Mouse (Mus musculus) spleen, adult 18-20 months (tissue): ENCODE data around the gene Traf2.
"Not testable (repeated sequence)": the region's sequence is repeated elsewhere in the genome, so short reads cannot be mapped to it uniquely, and the experiment has no call there.

Experiments
- DNase-seq, 2 experiments: peaks; one replicate each; pipeline ENCODE4 v3.0.0; 2022; ENCODE audit warnings: mixed read lengths in 2 of 2

Gene Traf2

GRCm38 (mm10) chr2:25575432-25576027 lies 28.8 kb upstream of the Traf2 start:
- peak; percentile 32 to 44 for DNase-seq

GRCm38 (mm10) chr2:25574579-25575431 lies 28.1 kb upstream of the Traf2 start, which contains the start of the genes Mamdc4 and Phpt1:
TSS of gene Mamdc4 (minus strand) at chr2:25574845.
TSS of gene Phpt1 (minus strand) at chr2:25575224.
- DNase-seq: peak; percentile 92 to 98

- DNase-seq: peak in 1 of 2 experiments; percentile 12
Measured at GRCm38 (mm10) chr2:25574136-25574535, 27.4 kb upstream of the Traf2 start.

- DNase-seq: peak in 1 of 2 experiments; percentile 3
Measured at GRCm38 (mm10) chr2:25573068-25573467, 26.3 kb upstream of the Traf2 start.

- DNase-seq: no peak
Measured at GRCm38 (mm10) chr2:25571221-25571620, 24.5 kb upstream of the Traf2 start.

- no peak for DNase-seq
Measured at GRCm38 (mm10) chr2:25569323-25569722, 22.6 kb upstream of the Traf2 start.

GRCm38 (mm10) chr2:25568473-25569019 lies 21.8 kb upstream of the Traf2 start:
- peak in 1 of 2 experiments; percentile 3 for DNase-seq

- DNase-seq: no peak
Measured at GRCm38 (mm10) chr2:25566558-25566957, 19.8 kb upstream of the Traf2 start.

- DNase-seq: no peak
Measured at GRCm38 (mm10) chr2:25565741-25566140, 19.0 kb upstream of the Traf2 start.

- DNase-seq: no peak
Measured at GRCm38 (mm10) chr2:25561946-25562345, 15.2 kb upstream of the Traf2 start.

GRCm38 (mm10) chr2:25560551-25560950 lies 13.8 kb upstream of the Traf2 start:
- no peak for DNase-seq

- DNase-seq: no peak
Measured at GRCm38 (mm10) chr2:25558774-25559173, 12.0 kb upstream of the Traf2 start.

- DNase-seq: peak in 1 of 2 experiments; percentile 20
Measured at GRCm38 (mm10) chr2:25557964-25558360, 11.2 kb upstream of the Traf2 start.

GRCm38 (mm10) chr2:25557221-25557963 lies 10.7 kb upstream of the Traf2 start, which contains the start of gene Edf1:
TSS of gene Edf1 (plus strand) at chr2:25557847.
- peak; percentile 86 to 89 for DNase-seq

GRCm38 (mm10) chr2:25556296-25556695 lies 9.6 kb upstream of the Traf2 start:
- no peak for DNase-seq

- DNase-seq: not testable (repeated sequence)
Measured at GRCm38 (mm10) chr2:25555479-25555878, 8.7 kb upstream of the Traf2 start.

GRCm38 (mm10) chr2:25553171-25553786 lies 6.5 kb upstream of the Traf2 start:
- not testable (repeated sequence) for DNase-seq

GRCm38 (mm10) chr2:25551186-25551585 lies 4.4 kb upstream of the Traf2 start:
- peak; percentile 44 to 57 for DNase-seq

- peak; percentile 28 to 30 for DNase-seq
Measured at GRCm38 (mm10) chr2:25549021-25549991, 2.6 kb upstream of the Traf2 start.

GRCm38 (mm10) chr2:25545996-25546810 lies 537 bp downstream of the Traf2 start:
- no peak for DNase-seq
